Mouse (Mus musculus): ENCODE measurements at regions not wholly inside any gene's neighbourhood (a gene's known extent, or its start where the extent isn't known, plus 50 kb on each side); places are given as distances from the start of the nearest gene placed in this dataset.

DNA sequence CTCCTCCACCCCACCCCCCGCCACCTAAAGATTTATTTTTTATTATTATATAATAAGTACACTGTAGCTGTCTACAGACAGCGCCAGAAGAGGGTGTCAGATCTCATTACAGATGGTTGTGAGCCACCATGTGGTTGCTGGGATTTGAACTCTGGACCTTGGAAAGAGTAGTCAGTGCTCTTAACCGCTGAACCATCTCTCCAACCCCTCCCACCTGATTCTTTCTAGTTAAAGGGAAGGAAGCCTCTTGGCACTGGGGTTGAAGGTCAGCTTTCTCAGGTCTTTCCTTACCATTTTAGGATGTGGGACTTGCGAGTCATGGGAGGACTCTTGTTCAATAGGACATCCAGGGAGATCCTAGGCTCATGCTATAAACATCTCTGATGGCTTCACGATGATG, 54.7 kb downstream of the Hes1 start:
- no peak for DNase-seq (ENCODE audit: low spot score in 2 of 2)

DNA sequence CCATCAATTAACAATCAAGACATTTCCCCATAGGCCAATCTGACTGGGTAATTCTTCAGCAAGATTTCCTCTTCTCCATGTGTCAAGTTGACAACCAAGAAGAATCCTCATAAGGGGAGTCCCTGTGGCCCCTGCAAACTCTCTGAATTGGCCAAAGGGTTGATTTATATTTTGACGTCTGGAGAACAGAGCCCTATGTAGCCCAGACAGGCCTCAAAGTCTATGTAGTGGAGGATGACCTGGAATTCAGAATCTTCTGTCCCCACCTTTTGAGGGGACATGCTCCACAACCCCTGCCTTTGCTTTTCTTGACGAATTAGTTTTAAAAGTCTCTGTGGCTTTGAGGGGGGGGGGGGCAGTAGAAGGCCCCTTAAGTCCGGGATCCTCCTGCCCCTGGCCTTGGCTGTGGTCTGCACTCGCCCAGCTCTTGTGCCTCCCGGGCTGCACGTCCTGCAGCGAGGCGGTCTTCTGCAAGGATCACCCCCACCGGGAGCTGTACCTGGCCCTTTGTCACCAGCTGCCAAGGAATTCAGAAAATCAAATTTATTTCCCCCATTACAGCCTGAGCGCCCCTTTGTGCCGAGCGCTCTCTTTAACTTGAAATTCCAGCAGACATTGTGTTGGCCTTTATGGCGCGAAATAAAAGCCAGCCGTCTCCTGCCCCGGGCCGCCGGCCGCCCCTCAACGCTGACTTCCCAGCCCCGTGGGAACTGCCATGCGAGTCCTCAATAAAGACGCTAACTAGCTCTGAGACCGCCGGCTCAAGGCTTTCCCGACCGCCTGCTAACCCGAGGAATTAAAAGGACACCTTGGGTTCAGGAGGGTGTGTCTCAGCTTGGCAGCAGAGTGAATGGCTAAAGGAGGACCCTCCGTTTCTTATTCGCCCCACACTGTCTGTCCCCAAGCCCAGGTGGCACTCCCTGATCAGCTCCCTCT, 56.4 kb downstream of the Hes1 start:
- DNase-seq (ENCODE audit: low spot score in 2 of 2), result no peak

DNA sequence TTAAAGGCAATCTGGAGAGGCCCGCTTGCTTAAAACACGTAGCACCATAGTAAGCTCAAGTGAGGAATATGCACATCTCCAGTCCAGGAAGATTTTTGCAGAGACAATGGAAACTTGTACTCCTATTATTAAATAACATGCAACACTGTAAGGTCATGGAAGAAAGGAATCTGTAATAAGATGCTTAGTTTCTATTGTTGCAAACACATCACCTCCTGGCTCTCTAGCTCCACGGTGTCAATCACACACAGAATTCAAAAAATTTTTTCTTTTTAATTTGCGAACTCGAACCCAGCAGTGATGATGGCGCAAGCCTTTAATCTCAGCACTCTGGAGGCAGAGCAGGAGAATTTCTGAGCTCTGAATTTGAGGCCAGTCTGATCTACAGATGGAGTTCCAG, 57.4 kb downstream of the Hes1 start:
- DNase-seq (ENCODE audit: low spot score in 2 of 2), result no peak

DNA sequence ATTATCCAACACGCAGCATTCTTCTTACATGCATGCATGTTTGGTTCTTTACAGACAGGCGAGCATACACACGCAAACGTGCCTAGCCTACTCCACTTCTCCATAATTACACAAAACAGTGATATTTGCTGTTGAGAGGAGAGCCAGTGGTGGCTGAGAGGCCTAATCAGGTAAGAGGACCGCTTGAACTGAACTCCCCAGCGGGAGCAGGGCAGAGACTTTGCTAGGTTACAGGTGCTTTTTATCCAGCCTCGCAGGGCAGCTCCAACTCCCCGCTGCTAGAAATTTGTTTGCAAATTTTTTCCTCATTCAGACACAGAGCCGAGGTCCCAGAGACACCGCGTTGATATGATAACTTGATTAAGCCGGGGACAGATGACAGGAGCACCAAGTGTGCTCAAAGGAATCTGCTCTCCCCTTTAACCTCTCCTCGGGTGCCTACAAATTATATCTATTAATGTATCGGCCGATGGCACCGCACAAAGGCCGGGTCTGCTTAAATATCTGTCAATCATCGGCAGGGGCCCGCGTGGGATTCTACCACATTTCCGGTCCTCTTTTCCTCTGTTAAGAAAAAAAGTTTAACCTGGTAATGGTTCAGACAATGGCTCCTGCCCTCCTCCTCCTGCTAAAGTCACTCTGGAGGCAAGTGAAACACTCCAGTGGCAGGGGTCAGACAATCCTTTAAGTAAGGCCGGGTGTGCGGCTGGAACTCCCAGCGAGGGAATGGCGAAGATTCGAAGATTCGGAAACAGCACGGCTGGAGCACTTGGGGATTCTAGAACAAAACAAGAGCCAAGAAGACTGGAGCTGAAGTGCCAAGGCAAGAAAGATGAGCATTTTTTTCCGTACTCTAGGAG, 58.3 kb downstream of the Hes1 start:
- DNase-seq (ENCODE audit: low spot score in 2 of 2), result no peak

DNA sequence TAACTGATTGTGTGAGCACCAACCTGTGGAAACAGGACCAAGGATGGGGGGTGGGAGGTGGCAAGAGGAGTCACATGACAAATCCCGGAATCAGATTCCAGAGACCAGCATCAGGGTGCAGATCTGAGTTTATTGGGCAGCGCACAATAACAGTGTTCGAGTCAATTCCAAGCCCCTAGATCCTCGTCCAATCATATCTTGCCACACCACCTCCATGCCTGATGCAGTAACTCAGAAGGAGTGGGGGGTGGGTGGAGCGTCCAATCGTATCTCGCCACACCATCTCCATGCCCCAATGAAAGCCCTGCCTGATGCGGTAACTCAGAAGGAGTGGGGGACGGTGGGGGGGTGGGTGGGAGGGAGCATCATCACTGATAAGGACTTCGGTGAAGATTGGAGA, 62.8 kb downstream of the Hes1 start:
- no peak for DNase-seq (ENCODE audit: low spot score in 2 of 2)

DNA sequence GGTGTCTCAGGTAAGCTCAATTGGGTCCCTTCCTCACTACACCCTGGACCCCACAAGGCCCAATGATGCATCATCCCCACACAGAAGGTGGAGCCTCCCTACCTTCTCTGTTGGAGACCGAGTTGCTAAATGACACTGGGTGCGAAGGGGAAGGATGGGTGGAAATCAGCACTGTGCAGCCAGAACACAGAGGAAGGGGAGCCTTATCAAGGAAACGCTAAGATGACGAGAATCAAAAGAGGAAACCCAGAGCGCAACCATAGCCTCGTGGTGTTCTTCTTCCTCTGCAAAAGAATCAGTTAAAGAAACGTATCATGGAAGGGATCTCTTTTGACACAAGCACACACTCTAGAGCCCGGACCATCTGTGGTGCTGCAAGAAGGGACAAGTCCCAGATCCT, 64.6 kb downstream of the Hes1 start:
- DNase-seq (ENCODE audit: low spot score in 2 of 2), result no peak

DNA sequence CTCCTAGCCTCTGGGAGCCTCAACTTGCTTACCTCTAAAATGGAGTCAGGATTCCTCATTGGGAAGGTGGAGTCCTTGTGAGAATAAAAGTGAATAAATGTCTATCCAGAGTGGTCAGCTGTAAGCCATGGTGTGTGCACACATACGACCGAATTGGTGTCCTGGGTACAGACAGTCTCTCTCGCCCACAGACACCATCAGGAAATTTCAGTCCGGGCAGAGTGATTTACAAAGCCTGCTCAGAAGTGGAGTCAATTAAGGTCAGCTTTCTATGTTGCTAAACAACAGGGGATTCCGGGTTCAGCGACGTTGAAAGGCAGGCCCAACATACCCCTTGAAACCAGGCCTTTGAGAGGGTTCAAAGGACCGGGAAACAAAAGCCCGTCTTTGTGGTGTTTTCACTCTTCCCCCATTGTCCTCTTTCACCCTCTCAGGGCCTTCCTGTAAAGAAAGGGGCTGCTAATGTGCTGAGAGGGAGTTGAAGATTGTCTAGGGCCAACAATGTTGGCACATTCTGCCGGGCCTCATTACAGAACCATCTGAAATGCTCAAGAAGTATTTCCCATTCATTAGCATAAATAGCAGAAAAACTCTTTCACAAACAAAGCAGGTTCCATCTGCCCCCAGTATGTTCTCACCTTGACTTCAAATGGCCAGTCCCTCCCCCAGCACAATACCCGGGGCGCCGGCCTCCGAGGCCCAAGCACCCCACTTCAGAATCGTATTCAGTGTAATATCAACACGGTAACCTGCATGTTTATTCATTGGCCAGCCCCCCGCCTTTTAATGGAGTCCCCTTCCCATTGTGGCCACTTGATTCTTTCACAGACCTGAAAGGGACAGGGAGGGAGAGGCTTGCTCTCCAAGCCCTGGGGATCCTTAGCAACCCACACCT, 65.3 kb downstream of the Hes1 start:
- no peak for DNase-seq (ENCODE audit: low spot score in 2 of 2)

DNA sequence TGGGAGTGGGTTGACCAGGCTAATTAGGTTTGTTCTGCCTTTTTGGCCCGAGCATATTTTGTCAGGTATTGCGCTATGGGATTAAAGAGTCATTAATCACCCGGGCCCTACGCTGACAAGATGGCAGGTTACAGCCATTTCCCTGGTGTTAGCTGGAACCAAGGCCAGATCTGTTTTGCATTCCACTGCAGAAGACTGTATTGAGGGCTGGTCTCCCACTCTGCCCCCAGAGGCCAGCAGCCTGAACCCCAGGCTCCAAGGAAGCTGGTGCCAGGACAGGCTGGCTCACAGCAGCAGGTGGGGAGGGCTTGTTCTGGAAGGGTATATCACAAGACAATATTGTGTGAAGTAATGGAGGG, 65.9 kb downstream of the Hes1 start:
- no peak for DNase-seq (ENCODE audit: low spot score in 2 of 2)

DNA sequence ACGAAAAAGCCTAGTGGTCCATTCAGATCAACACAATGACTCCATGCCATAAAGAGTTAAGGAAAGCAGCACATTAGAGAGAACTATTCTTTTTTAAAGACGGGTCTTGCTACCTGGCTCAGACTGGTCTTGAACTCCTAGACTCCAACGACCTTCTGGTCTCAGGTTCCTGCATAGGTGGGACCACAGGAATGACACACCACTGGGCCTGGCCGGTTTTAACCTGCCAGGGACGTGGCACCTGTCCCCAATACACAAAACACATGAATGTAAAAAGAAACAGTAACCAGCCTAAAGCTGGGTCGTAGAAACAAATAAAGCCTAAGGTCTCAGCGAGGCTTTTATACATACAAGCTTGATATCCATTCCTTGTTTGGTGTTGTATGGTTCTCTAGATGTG, 67.9 kb downstream of the Hes1 start:
- no peak for DNase-seq (ENCODE audit: low spot score in 2 of 2)

DNA sequence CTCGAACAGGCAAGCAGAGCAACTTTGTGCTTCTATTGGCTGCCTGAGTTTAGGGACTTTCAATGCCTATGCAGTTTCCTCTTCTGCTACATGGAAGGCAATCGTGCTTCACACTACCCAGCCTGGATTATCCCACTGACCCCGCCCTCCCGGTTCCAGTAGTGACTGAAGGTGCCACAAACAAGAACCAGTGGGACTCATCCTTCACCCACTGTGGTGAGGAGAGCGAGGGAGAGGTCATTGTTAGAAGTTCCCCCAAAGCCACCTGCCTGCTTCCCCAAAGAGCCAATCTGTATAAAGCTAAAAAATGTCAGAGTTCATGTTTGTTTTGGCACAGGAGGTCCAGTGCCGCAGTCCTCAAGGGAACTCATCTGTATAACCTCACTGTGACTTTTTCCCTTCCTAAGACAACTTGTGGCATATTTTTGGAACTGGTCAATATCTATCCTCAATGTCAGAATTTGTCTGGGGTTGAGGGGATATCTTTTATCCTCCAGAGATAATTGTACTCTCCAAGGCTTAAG, 70.5 kb downstream of the Hes1 start:
- no peak for DNase-seq (ENCODE audit: low spot score in 2 of 2)

DNA sequence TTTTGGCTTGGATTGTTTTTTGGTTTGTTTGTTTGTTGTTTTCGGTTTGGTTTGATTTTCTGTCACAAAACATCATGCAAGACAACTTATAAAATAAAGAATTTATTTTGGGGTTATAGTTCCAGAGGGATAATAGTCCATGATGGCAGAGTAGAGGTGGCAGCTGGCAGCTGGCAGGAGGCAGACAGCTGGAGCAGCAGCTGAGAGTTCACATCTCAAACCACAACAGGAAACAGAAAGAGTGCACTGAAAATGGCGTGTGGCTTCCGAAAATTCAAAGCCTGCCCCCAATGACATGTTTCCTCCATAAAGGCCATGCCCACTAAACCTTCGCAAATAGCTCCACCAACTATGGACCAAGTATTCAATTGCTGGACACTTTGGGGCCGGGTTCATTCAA, 72.7 kb downstream of the Hes1 start:
- no peak for DNase-seq (ENCODE audit: low spot score in 2 of 2)

DNA sequence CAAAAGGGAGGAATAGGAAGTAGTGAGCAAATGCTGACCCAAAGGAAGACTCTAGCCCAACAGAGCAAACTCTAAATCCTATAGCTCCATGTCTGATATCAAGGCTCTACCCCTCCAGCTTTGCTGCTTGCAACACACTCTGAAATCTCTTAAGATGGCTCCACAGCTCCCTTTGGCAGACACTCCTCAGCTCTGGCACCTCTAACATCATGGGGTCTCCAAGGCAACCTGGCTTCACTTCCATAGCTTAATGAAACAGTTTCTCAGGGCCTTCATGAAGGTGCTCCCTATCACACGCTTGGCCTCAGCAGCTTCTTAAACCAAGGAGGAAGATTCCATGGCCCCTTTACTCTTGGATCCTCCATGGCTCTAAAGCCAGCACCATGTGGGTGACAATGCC, 73.6 kb downstream of the Hes1 start:
- no peak for DNase-seq (ENCODE audit: low spot score in 2 of 2)

DNA sequence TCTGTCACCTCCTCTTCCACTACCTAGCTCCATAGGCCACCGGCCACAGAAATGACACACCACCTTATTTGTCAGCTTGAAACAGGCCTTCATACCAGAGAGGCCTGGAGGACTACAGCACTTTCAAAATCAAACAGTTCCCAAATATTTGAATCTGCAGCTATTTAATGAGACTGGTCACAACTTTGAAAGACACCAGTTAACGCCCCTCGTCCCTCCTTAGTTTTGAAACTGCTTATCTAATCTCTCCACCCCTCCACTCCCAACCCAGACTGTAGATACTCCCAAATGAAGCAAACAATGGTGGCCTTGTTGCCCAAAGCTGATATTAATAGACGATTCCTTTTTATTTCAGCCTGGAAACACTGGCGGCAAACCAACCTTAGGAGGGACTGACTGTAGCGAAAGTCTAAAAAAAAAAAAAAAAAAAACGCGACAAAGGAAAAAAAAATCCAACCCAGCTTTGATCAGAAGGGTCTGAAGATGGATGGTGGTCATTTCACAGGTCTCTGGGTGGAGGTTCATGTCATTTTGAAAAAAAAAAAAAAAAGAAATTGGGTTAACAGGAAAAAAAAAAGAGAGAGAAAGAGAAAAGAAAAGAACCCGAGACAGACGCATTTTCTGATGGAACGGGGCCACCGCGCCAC, 80.8 kb downstream of the Hes1 start:
- DNase-seq (ENCODE audit: low spot score in 2 of 2), result no peak

DNA sequence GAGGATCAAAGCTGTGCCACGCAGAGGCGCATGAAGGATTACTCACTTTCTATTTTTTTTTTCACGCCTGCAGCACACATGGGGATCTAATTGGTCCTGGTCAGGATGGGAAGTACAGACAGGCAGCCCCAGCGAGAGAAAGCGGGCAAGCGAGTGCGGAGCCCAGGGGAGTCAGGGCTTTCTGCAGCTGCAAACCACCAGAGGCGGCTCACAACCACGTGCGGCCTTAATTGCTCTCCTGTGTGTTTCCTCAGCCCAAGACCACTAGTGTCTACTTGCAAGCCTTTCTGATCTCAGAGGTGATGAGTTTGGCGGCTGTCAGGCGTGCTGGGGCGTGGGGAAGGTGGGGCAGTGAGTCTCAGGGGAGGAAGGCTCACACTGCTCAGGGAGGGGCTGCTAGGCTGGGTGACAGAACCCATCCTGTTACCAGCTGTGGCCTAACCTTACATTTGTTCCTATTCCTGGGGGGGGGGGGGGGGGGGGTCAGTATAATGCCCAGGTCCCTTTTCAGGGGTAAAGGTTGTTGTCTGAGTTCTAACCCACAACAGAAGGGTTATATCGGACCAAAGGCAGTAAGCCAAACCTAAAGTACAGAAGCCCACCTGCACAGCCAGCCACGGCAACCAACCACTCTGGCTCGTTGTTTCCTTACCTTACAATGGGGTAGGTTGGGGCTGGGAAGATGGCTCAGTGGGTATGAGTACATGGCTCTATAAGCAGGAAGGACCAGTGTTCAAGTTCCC, 81.5 kb downstream of the Hes1 start:
- peak; percentile 12 to 59 for DNase-seq (ENCODE audit: low spot score in 2 of 2)

DNA sequence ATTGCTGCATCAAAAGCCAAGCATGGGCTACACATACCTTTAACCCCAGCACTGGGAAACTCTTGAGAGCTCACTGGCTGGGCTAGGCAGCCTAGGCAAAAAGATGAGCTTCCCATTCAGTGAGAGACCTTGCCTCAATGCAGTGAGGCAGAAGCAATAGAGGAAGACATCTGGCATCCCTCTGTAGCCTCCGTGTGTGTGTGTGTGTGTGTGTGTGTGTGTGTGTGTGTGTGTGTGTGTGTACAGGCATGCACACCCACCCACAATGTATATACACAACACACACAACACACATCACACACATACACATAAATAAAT, 82.0 kb downstream of the Hes1 start:
- no peak for DNase-seq (ENCODE audit: low spot score in 2 of 2)

DNA sequence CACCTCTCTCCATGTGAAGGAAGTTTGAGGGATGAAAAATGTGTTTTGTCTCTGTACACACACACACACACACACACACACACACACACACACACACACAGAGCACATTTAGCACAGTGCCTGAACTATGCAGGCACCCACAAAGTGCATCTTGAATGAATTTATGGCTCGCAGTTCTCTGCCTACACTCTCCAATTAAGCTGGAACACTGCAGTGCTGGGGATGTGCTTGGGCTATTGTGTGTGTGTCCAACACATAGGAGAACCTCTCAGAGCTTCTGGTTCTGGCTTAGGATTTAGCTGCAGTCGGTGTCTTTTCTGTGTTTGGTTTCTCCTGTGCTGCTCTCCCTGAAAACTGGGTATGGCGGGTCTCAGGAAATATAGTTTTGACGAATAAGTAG, 83.1 kb downstream of the Hes1 start:
- DNase-seq (ENCODE audit: low spot score in 2 of 2), result no peak

DNA sequence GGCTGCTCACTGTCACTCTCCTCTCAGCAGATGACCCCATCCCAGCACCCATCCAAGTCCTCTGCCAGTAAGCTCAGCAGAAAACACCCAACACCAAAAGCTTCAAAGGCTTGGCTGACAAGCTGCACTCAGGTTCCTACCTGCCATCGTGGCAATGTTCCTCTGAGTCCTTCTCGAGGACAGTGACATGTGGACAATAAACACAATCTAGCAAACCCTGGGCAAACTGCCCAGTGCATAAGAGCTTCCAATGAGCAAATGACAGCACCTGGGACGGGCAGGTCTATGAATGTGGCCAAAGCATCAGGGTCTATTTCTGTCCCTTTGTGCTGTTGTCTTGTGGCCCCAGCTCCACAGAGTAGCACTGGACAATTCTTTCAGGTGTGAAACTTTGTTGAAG, 86.9 kb downstream of the Hes1 start:
- no peak for DNase-seq (ENCODE audit: low spot score in 2 of 2)

DNA sequence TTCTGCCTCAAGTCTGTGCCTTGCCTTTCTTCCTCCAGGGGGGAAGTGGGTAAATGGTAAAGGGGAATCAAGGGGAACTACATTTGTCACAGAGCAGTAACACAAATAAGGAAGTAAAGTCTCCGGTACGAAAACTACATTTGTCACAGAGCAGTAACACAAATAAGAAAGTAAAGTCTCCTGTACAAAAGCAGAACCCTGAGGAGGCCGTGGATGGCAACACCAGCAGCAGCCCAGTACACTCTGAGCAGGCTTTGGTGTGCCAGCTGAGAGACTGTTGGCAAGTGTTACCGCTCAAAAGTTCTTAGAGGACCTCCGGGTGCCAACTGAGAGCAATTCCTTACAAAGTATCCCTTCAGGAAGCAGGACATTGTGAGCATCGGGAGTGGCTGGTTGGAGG, 90.9 kb downstream of the Hes1 start:
- DNase-seq (ENCODE audit: low spot score in 2 of 2), result no peak

DNA sequence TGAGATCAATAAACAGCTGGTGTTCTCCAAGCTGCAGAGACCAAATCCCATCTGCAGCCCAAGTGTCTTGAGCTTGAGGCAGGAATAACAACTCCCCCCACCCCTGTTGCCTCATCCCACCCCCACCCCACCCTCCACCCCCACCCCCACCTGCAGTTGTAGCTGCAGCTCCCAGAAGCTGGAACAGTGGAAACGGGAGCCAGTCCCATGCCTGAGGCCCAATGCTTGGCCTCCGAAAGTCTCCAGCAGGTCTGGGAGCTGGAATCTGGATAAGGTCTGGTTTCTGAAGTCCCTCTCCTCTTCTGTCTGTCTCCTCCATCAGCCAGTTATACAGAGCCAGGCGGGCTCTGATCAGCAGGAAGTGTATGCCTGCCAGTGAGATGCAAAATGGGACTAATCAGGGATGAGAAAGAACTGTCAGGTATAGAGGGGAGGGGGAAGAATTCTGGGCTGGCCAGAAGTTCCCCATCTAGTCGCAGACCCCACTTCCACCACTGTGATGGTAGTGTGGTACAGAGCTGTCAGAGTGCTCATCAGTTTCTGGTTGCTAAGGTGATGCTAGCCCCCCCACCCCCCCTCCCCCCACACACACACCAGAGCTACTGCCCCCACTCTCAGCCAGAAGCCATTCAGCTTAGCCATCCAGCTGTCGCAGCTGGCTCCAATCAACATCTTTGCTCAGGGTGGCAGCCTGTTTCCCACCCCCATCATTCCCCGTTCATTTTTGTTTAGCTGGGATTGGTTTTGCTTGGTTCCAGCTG, 91.5 kb downstream of the Hes1 start:
- no peak for DNase-seq (ENCODE audit: low spot score in 2 of 2)

DNA sequence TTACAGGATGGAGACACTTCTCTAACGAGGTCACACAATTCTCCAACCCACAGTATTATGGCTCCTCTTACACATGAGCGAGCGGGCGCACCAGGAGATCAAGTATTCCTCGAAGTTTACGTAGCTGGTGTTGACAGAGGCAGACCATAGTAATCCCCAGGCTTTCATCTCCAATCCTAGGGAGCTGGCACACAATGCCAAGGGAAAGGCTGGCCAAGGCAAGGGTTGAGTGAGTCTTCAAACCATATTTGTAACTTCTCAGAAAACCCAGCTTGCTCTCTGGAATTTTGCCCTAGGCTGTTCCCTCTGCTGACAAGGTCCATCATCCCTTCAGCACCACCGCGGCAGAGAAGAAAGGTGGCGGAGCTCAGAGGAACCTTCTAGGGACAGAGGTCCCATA, 94.0 kb downstream of the Hes1 start:
- no peak for DNase-seq (ENCODE audit: low spot score in 2 of 2)

Data from spleen, postnatal 10 days (tissue).